Mouse (Mus musculus): Measurements from ENCODE around the gene Jazf1. TPM values are rescaled to one million over a fixed set of nuclear protein-coding genes. Genes with fewer than 3 reads are reported as not detected.

The Jazf1 gene
- total and polyA plus RNA-seq, 3 experiments, result not detected

- no peak overlapping the region for H3K9ac ChIP-seq (ENCODE audit: control insufficient read depth, low read depth, low read length, poor library complexity, severe bottlenecking)
- no peaks in the 10 kb centered on the region for H3K9me3 ChIP-seq (replicated peaks; ENCODE audit: insufficient read depth, low read length)
- no peaks in the 10 kb centered on the region for H3K27me3 ChIP-seq (ENCODE audit: control insufficient read depth in 1 of 2, insufficient read depth in 2 of 2, low read length in 2 of 2)
- no peak for DNase-seq (ENCODE audit: low read depth, low spot score)
- no peaks in the 10 kb centered on the region for H3K4me1 ChIP-seq (ENCODE audit: control insufficient read depth in 1 of 2, insufficient read depth in 2 of 2, low read length in 2 of 2)
- no peaks in the 10 kb centered on the region for H3K36me3 ChIP-seq (ENCODE audit: control insufficient read depth in 1 of 2, insufficient read depth in 2 of 2, low read length in 2 of 2)
- no peaks in the 10 kb centered on the region for H3K79me2 ChIP-seq (ENCODE audit: control insufficient read depth, insufficient read depth, low read length, poor library complexity)
- no peak overlapping the region for H3K4me3 ChIP-seq (ENCODE audit: control insufficient read depth in 1 of 2, insufficient read depth in 1 of 2, low read depth in 2 of 2, low read length in 2 of 2)
- TF ChIP-seq TAL1 (IDR thresholded peaks at IDR 0.05; ENCODE audit: low read length) (no peak), POLR2AphosphoS2 (IDR thresholded peaks at IDR 0.05; ENCODE audit: low read length) (no peak), MAFK (IDR thresholded peaks at IDR 0.05; ENCODE audit: borderline replicate concordance, low read depth, low read length) (no peak), USF2 (IDR thresholded peaks at IDR 0.05; ENCODE audit: borderline replicate concordance in 1 of 2, insufficient read depth in 1 of 2, low read depth in 1 of 2, low read length in 2 of 2) (no peak), HCFC1 (IDR thresholded peaks at IDR 0.05; ENCODE audit: low read depth, low read length) (no peak), JUND (IDR thresholded peaks at IDR 0.05; ENCODE audit: low read depth, low read length) (no peak)
- H3K27ac ChIP-seq (ENCODE audit: control insufficient read depth, low read depth, low read length), result no peak overlapping the region
Observed at GRCm38 (mm10) chr6:52956131-52956530, 112.3 kb downstream of the Jazf1 start.

- Histone ChIP-seq H3K27ac (ENCODE audit: control insufficient read depth, low read depth, low read length) (no peak overlapping the region), H3K79me2 (ENCODE audit: control insufficient read depth, insufficient read depth, low read length, poor library complexity) (no peaks in the 10 kb centered on the region), H3K36me3 (ENCODE audit: control insufficient read depth in 1 of 2, insufficient read depth in 2 of 2, low read length in 2 of 2) (no peaks in the 10 kb centered on the region), H3K27me3 (ENCODE audit: control insufficient read depth in 1 of 2, insufficient read depth in 2 of 2, low read length in 2 of 2) (no peaks in the 10 kb centered on the region), H3K9ac (ENCODE audit: control insufficient read depth, low read depth, low read length, poor library complexity, severe bottlenecking) (no peak overlapping the region), H3K4me3 (ENCODE audit: control insufficient read depth in 1 of 2, insufficient read depth in 1 of 2, low read depth in 2 of 2, low read length in 2 of 2) (no peak overlapping the region), H3K9me3 (replicated peaks; ENCODE audit: insufficient read depth, low read length) (no peaks in the 10 kb centered on the region), H3K4me1 (ENCODE audit: control insufficient read depth in 1 of 2, insufficient read depth in 2 of 2, low read length in 2 of 2) (no peaks in the 10 kb centered on the region)
- DNase-seq (ENCODE audit: low read depth, low spot score), result no peak
- TF ChIP-seq RCOR1 (IDR thresholded peaks at IDR 0.05; ENCODE audit: low read depth, low read length), result no peak
- TF ChIP-seq USF1 (IDR thresholded peaks at IDR 0.05; ENCODE audit: low read depth, low read length), result no peak
- no peak for TF ChIP-seq HCFC1 (IDR thresholded peaks at IDR 0.05; ENCODE audit: low read depth, low read length)
- TF ChIP-seq MYB (IDR thresholded peaks at IDR 0.05; ENCODE audit: low read depth, low read length), result no peak
- TF ChIP-seq SMC3 (IDR thresholded peaks at IDR 0.05; ENCODE audit: low read depth, low read length), result no peak
- no peak for TF ChIP-seq POLR2A (IDR thresholded peaks at IDR 0.05; ENCODE audit: control insufficient read depth in 1 of 2, insufficient read depth in 1 of 2, low read depth in 1 of 2, low read length in 2 of 2, poor library complexity in 1 of 2)
- TF ChIP-seq MAZ (IDR thresholded peaks at IDR 0.05; ENCODE audit: low read depth, low read length), result no peak
- no peak for TF ChIP-seq RAD21 (IDR thresholded peaks at IDR 0.05; ENCODE audit: low read depth, low read length)
- no peak for TF ChIP-seq SIN3A (IDR thresholded peaks at IDR 0.05; ENCODE audit: low read length)
- no peak for TF ChIP-seq UBTF (IDR thresholded peaks at IDR 0.05; ENCODE audit: borderline replicate concordance, insufficient read depth, low read depth, low read length)
- no peak for TF ChIP-seq JUND (IDR thresholded peaks at IDR 0.05; ENCODE audit: low read depth, low read length)
Observed at GRCm38 (mm10) chr6:52955304-52955703, 113.1 kb downstream of the Jazf1 start.

GRCm38 (mm10) chr6:52954861-52955260 lies 113.6 kb downstream of the Jazf1 start:
- no peak overlapping the region for H3K9ac ChIP-seq (ENCODE audit: control insufficient read depth, low read depth, low read length, poor library complexity, severe bottlenecking)
- H3K4me1 ChIP-seq (ENCODE audit: control insufficient read depth in 1 of 2, insufficient read depth in 2 of 2, low read length in 2 of 2), result no peaks in the 10 kb centered on the region
- H3K9me3 ChIP-seq (replicated peaks; ENCODE audit: insufficient read depth, low read length), result no peaks in the 10 kb centered on the region
- no peak overlapping the region for H3K4me3 ChIP-seq (ENCODE audit: control insufficient read depth in 1 of 2, insufficient read depth in 1 of 2, low read depth in 2 of 2, low read length in 2 of 2)
- no peaks in the 10 kb centered on the region for H3K79me2 ChIP-seq (ENCODE audit: control insufficient read depth, insufficient read depth, low read length, poor library complexity)
- no peak overlapping the region for H3K27ac ChIP-seq (ENCODE audit: control insufficient read depth, low read depth, low read length)
- H3K36me3 ChIP-seq (ENCODE audit: control insufficient read depth in 1 of 2, insufficient read depth in 2 of 2, low read length in 2 of 2), result no peaks in the 10 kb centered on the region
- H3K27me3 ChIP-seq (ENCODE audit: control insufficient read depth in 1 of 2, insufficient read depth in 2 of 2, low read length in 2 of 2), result no peaks in the 10 kb centered on the region
- DNase-seq (ENCODE audit: low read depth, low spot score), result no peak
- TF ChIP-seq HCFC1 (IDR thresholded peaks at IDR 0.05; ENCODE audit: low read depth, low read length), result no peak
- no peak for TF ChIP-seq POLR2A (IDR thresholded peaks at IDR 0.05; ENCODE audit: control insufficient read depth in 1 of 2, insufficient read depth in 1 of 2, low read depth in 1 of 2, low read length in 2 of 2, poor library complexity in 1 of 2)
- no peak for TF ChIP-seq ZMIZ1 (IDR thresholded peaks at IDR 0.05; ENCODE audit: low read depth, low read length)
- TF ChIP-seq USF1 (IDR thresholded peaks at IDR 0.05; ENCODE audit: low read depth, low read length), result no peak
- TF ChIP-seq MAX (IDR thresholded peaks at IDR 0.05; ENCODE audit: low read length), result no peak
- TF ChIP-seq USF2 (IDR thresholded peaks at IDR 0.05; ENCODE audit: borderline replicate concordance in 1 of 2, insufficient read depth in 1 of 2, low read depth in 1 of 2, low read length in 2 of 2), result no peak
- no peak for TF ChIP-seq TCF12 (IDR thresholded peaks at IDR 0.05; ENCODE audit: low read depth, low read length)
- TF ChIP-seq SIN3A (IDR thresholded peaks at IDR 0.05; ENCODE audit: low read length), result no peak
- TF ChIP-seq ZC3H11A (IDR thresholded peaks at IDR 0.05; ENCODE audit: low read depth, low read length), result no peak
- no peak for TF ChIP-seq CHD2 (IDR thresholded peaks at IDR 0.05; ENCODE audit: low read length)
- no peak for TF ChIP-seq EP300 (IDR thresholded peaks at IDR 0.05; ENCODE audit: low read depth in 1 of 2, low read length in 2 of 2)
- TF ChIP-seq POLR2AphosphoS5 (IDR thresholded peaks at IDR 0.05; ENCODE audit: borderline replicate concordance, low read depth, low read length), result no peak
- TF ChIP-seq MYB (IDR thresholded peaks at IDR 0.05; ENCODE audit: low read depth, low read length), result no peak
- no peak for TF ChIP-seq ZNF384 (IDR thresholded peaks at IDR 0.05; ENCODE audit: low read depth, low read length)
- TF ChIP-seq MEF2A (IDR thresholded peaks at IDR 0.05; ENCODE audit: extremely low read depth, insufficient replicate concordance, low read depth, low read length, poor library complexity, severe bottlenecking), result no peak
- TF ChIP-seq SMC3 (IDR thresholded peaks at IDR 0.05; ENCODE audit: low read depth, low read length), result no peak
- no peak for TF ChIP-seq NELFE (IDR thresholded peaks at IDR 0.05; ENCODE audit: low read depth, low read length)
- no peak for TF ChIP-seq TAL1 (IDR thresholded peaks at IDR 0.05; ENCODE audit: low read length)
